Mouse (Mus musculus) MEL (cell line): ENCODE data around the gene Tcf19. TPM values are rescaled to one million over a fixed set of nuclear protein-coding genes. Genes with fewer than 3 reads are reported as not detected.

Source experiments
- DNase-seq: peaks from one replicate; pipeline ENCODE4 v3.0.0; 2011; ENCODE audit warnings: low read depth, low spot score
- H3K27ac ChIP-seq: 2 replicates; pipeline ENCODE4 v1.5.1; 2012; ENCODE audit warnings: low read depth, mild to moderate bottlenecking, control low read depth, low read length, moderate library complexity; ENCODE audit not compliant: control insufficient read depth
- H3K27me3 ChIP-seq, 2 experiments: fragments of 150-350 bp in 1 of 2; sonication (generic) in 1 of 2; 2 replicates each; pipeline ENCODE4 v1.6.1; 2012; ENCODE audit warnings: low read length in 2 of 2, mild to moderate bottlenecking in 2 of 2, improper control_type of control experiment in 1 of 2, moderate library complexity in 1 of 2; ENCODE audit not compliant: insufficient read depth in 2 of 2, control insufficient read depth in 1 of 2
- H3K36me3 ChIP-seq, 2 experiments: 2 replicates each; pipeline ENCODE4 v1.6.1; 2012 to 2014; ENCODE audit warnings: low read length in 2 of 2, improper control_type of control experiment in 1 of 2, inconsistent platforms in 1 of 2, mild to moderate bottlenecking in 1 of 2; ENCODE audit not compliant: insufficient read depth in 2 of 2, control insufficient read depth in 1 of 2
- H3K4me1 ChIP-seq, 2 experiments: fragments of 150-350 bp in 1 of 2; sonication (generic) in 1 of 2; 2 replicates each; pipeline ENCODE4 v1.6.1; 2012; ENCODE audit warnings: low read length in 2 of 2, improper control_type of control experiment in 1 of 2, mild to moderate bottlenecking in 1 of 2; ENCODE audit not compliant: insufficient read depth in 2 of 2, control insufficient read depth in 1 of 2
- H3K4me3 ChIP-seq, 2 experiments: fragments of 150-350 bp in 1 of 2; sonication (generic) in 1 of 2; 2 replicates each; pipeline ENCODE4 v1.5.1; 2012; ENCODE audit warnings: low read depth in 2 of 2, low read length in 2 of 2, mild to moderate bottlenecking in 2 of 2, moderate library complexity in 2 of 2, control low read depth in 1 of 2, improper control_type of control experiment in 1 of 2; ENCODE audit not compliant: control insufficient read depth in 1 of 2, insufficient read depth in 1 of 2
- H3K79me2 ChIP-seq: 2 replicates; pipeline ENCODE4 v1.6.1; 2012; ENCODE audit warnings: mild to moderate bottlenecking, low read length, moderate library complexity; ENCODE audit not compliant: control insufficient read depth, poor library complexity, insufficient read depth
- H3K9ac ChIP-seq: 2 replicates; pipeline ENCODE4 v1.6.1; 2012; ENCODE audit warnings: low read depth, mild to moderate bottlenecking, control low read depth, low read length, moderate library complexity; ENCODE audit not compliant: control insufficient read depth, poor library complexity, severe bottlenecking
- H3K9me3 ChIP-seq: fragments of 150-350 bp; sonication (generic); replicated peaks from 2 replicates; pipeline ENCODE4 v1.6.1; 2012; ENCODE audit warnings: mild to moderate bottlenecking, low read length, improper control_type of control experiment, moderate library complexity; ENCODE audit not compliant: insufficient read depth
- CTCF ChIP-seq, 3 experiments: IDR thresholded peaks in 2 of 3; conservative IDR thresholded peaks in 1 of 3; 2 replicates each; pipeline ENCODE4 v1.5.1; 2011 to 2012; ENCODE audit warnings: low read length in 3 of 3, low read depth in 2 of 3, mild to moderate bottlenecking in 2 of 3, improper control_type of control experiment in 1 of 3, inconsistent platforms in 1 of 3, mixed read lengths in 1 of 3, moderate library complexity in 1 of 3; ENCODE audit not compliant: control insufficient read depth in 1 of 3, insufficient read depth in 1 of 3, poor library complexity in 1 of 3, severe bottlenecking in 1 of 3
- E2F4 ChIP-seq: IDR thresholded peaks from 2 replicates; pipeline ENCODE4 v1.6.1; 2011; ENCODE audit warnings: low read depth, low read length, improper control_type of control experiment, borderline replicate concordance
- EP300 ChIP-seq, 2 experiments: IDR thresholded peaks; 2 replicates each; pipeline ENCODE4 v1.6.1; 2011; ENCODE audit warnings: improper control_type of control experiment in 2 of 2, low read length in 2 of 2, low read depth in 1 of 2, mild to moderate bottlenecking in 1 of 2
- HCFC1 ChIP-seq: IDR thresholded peaks from 2 replicates; pipeline ENCODE4 v1.6.1; 2012; ENCODE audit warnings: low read depth, mild to moderate bottlenecking, inconsistent platforms, low read length, improper control_type of control experiment, moderate library complexity
- MEF2A ChIP-seq: IDR thresholded peaks from 2 replicates; pipeline ENCODE4 v1.6.1; 2014; ENCODE audit warnings: low read depth, mild to moderate bottlenecking, inconsistent platforms, low read length, improper control_type of control experiment; ENCODE audit not compliant: poor library complexity, insufficient replicate concordance, severe bottlenecking; ENCODE audit errors: extremely low read depth
- MXI1 ChIP-seq: IDR thresholded peaks from 2 replicates; pipeline ENCODE4 v1.6.1; 2011; ENCODE audit warnings: mild to moderate bottlenecking, low read depth, low read length, improper control_type of control experiment
- MYB ChIP-seq: IDR thresholded peaks from 2 replicates; pipeline ENCODE4 v1.6.1; 2011; ENCODE audit warnings: mild to moderate bottlenecking, low read depth, low read length, improper control_type of control experiment
- MYC ChIP-seq: IDR thresholded peaks from 2 replicates; pipeline ENCODE4 v1.6.1; 2011; ENCODE audit warnings: low read depth, mild to moderate bottlenecking, low read length, improper control_type of control experiment, moderate library complexity
- NRF1 ChIP-seq: IDR thresholded peaks from 2 replicates; pipeline ENCODE4 v1.6.1; 2014; ENCODE audit warnings: low read depth, mild to moderate bottlenecking, inconsistent platforms, low read length, improper control_type of control experiment, moderate library complexity; ENCODE audit not compliant: poor library complexity, insufficient read depth, severe bottlenecking
- RAD21 ChIP-seq: IDR thresholded peaks from 2 replicates; pipeline ENCODE4 v1.6.1; 2011; ENCODE audit warnings: mild to moderate bottlenecking, low read depth, low read length, improper control_type of control experiment
- SIN3A ChIP-seq: IDR thresholded peaks from 2 replicates; pipeline ENCODE4 v1.6.1; 2012; ENCODE audit warnings: low read length, improper control_type of control experiment, inconsistent platforms
- SMC3 ChIP-seq: IDR thresholded peaks from 2 replicates; pipeline ENCODE4 v1.6.1; 2011; ENCODE audit warnings: low read depth, low read length, improper control_type of control experiment
- TBP ChIP-seq: IDR thresholded peaks from 2 replicates; pipeline ENCODE4 v1.8.0; 2011; ENCODE audit warnings: low read depth, low read length, improper control_type of control experiment
- TCF12 ChIP-seq: IDR thresholded peaks from 2 replicates; pipeline ENCODE4 v1.6.1; 2014; ENCODE audit warnings: low read depth, mild to moderate bottlenecking, inconsistent platforms, low read length, improper control_type of control experiment, moderate library complexity
- ZC3H11A ChIP-seq: IDR thresholded peaks from 2 replicates; pipeline ENCODE4 v1.6.1; 2012; ENCODE audit warnings: low read depth, mild to moderate bottlenecking, inconsistent platforms, low read length, improper control_type of control experiment
- polyA plus RNA-seq, 2 experiments: library from polyadenylated mRNA; stranded (reverse) in 1 of 2; unstranded in 1 of 2; fragments of >175 nt in 1 of 2; fragments of >200 nt in 1 of 2; gene quantifications; 2 replicates each; pipeline versions ENCODE4 v1.2.1 to v1.2.4; 2012; ENCODE audit warnings: low replicate concordance in 2 of 2, low read depth in 1 of 2; ENCODE audit not compliant: insufficient read length in 2 of 2, insufficient read depth in 1 of 2, missing spikeins in 1 of 2
- total RNA-seq: library from RNA; depleted of rRNA; stranded (reverse); fragments of 300-350 nt; gene quantifications from 2 replicates; pipeline ENCODE4 v1.2.3, GENCODE M21; 2012

The Tcf19 gene
- total and polyA plus RNA-seq, 3 experiments, result 16.6 to 25.7 TPM; not detected in 1

- H3K79me2 ChIP-seq, result no peaks in the 10 kb centered on the region
- no peak for DNase-seq
- H3K9me3 ChIP-seq, result no peaks in the 10 kb centered on the region
- no peak overlapping the region for H3K27ac ChIP-seq
- no peak overlapping the region for H3K9ac ChIP-seq
- H3K36me3 ChIP-seq, result no peaks in the 10 kb centered on the region
- H3K4me1 ChIP-seq, result no peaks in the 10 kb centered on the region
- no peak for TF ChIP-seq RAD21
- peak in 2 of 3 experiments; percentile 18 to 27; a peak in 3 of 6 replicates for TF ChIP-seq CTCF (IDR thresholded peaks at IDR 0.05 in 2 of 3, conservative IDR thresholded peaks at IDR 0.05 in 1 of 3; ENCODE audit: control insufficient read depth in 1 of 3, insufficient read depth in 1 of 3, low read depth in 2 of 3, low read length in 3 of 3, poor library complexity in 1 of 3, severe bottlenecking in 1 of 3)
- H3K4me3 ChIP-seq, result no peak overlapping the region
- no peaks in the 10 kb centered on the region for H3K27me3 ChIP-seq
These were observed 33.5 kb upstream of the Tcf19 start for GRCm38 (mm10) chr17:35550143-35550494.

DNA sequence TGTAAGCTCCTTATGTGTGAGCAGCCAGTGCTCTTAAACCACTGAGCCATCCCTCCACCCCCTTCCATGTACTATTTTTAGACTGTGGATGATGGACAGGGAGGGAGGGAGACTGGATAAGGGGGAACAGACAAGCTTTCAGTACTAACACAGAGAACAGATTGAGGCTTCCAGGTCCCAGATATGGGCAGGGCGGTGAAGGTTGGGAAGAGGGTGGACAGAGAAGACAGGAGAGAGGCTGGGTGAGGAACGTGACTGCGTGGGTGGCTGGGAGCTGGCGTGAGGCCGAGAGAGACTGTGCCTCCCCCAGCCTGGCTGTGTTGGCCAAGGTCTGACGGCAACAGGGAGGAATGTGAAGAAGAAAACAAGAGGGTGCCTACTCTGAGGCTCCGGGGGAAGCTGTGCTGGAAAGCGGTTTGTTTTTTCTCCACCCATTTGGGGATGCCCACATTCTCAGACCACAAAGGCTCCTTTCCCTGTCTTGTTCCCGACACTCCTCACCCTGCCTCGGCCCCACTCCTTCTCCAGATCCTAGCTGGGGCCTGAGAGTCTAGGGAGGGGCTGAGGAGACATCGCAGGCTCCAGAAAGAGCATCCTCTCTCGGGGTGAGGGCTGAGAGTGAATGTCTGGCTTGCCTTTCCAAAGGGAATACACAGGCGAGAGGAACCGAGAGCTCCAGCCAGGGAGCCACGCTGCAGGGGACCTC is 33.0 kb upstream of the Tcf19 start:
- Histone ChIP-seq H3K27ac (no peak overlapping the region), H3K27me3 (no peaks in the 10 kb centered on the region), H3K9ac (no peak overlapping the region), H3K4me1 (no peaks in the 10 kb centered on the region), H3K79me2 (no peaks in the 10 kb centered on the region), H3K9me3 (no peaks in the 10 kb centered on the region), H3K36me3 (no peaks in the 10 kb centered on the region), H3K4me3 (no peak overlapping the region)
- TF ChIP-seq E2F4, result no peak
- no peak for TF ChIP-seq TBP
- no peak for TF ChIP-seq MEF2A
- no peak for TF ChIP-seq NRF1
- TF ChIP-seq TCF12, result no peak
- TF ChIP-seq MYB, result no peak
- TF ChIP-seq CTCF (IDR thresholded peaks at IDR 0.05 in 2 of 3, conservative IDR thresholded peaks at IDR 0.05 in 1 of 3; ENCODE audit: control insufficient read depth in 1 of 3, insufficient read depth in 1 of 3, low read depth in 2 of 3, low read length in 3 of 3, poor library complexity in 1 of 3, severe bottlenecking in 1 of 3), result no peak
- TF ChIP-seq MYC, result no peak
- no peak for TF ChIP-seq EP300 (IDR thresholded peaks at IDR 0.05; ENCODE audit: low read depth in 1 of 2, low read length in 2 of 2)
- TF ChIP-seq MXI1, result no peak
- no peak for TF ChIP-seq ZC3H11A
- TF ChIP-seq SMC3, result no peak
- no peak for TF ChIP-seq SIN3A
- no peak for TF ChIP-seq HCFC1
- DNase-seq, result no peak
